In the genomic region with DNA sequence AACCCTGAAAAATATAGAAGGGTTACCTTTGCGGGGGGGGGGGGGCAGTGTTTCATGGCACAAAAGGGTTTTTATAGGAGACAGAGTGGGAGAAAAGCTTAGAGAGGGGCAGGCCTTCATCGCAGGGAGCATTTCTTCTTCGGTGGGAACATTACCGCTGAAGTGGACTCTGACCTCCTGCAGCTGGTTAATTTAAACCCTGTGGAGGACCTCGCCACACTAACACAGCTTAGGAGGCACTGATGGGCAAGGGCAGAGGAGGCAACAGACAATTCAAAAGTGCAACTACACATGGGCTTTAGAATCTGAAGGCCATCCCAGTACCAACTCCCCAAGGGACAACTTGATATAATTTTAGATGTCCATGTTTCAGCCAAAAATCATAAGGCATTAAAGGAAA, we compare ENCODE assay signal across 36 mouse cellular contexts. TPM values are rescaled to one million over a fixed set of nuclear protein-coding genes. Genes with fewer than 3 reads are reported as not detected.
DNase-seq lines count a peak whose midpoint lies in the region; ATAC-seq and TF ChIP-seq lines count a peak whose summit lies in the region.
"Had no signal": no experiment of that assay in that cellular context is flagged by ENCODE, and none has a peak within 500 bp of the region (broad histone marks: within the 10 kb centered on the region; RNA-seq: fewer than 3 reads in every experiment).

No protein-coding gene starts in this region.

- no peaks in the 10 kb centered on the region for H3K9me3 ChIP-seq in intestine, embryonic 15.5 days
- H3K9me3 ChIP-seq: embryonic facial prominence, embryonic 15.5 days; forebrain, embryonic 13.5 days; liver, embryonic 12.5 days; megakaryocyte, embryonic 14.5 days; midbrain, embryonic 12.5 days had no signal

- peak; percentile 36 for DNase-seq in heart, adult 11 months
- DNase-seq in heart, adult 9 months (ENCODE audit: low spot score in 2 of 2): no peak
- peak; percentile 60 to 63 for DNase-seq in kidney, adult 8-10 months
- peak; percentile 45 for DNase-seq in kidney, postnatal 10 days
- DNase-seq in spleen, adult 12 weeks (ENCODE audit: low spot score): no peak
- no peak for DNase-seq in gastrocnemius, adult 2 months
- DNase-seq in urinary bladder, postnatal 25 days (ENCODE audit: low spot score): no peak
- DNase-seq: adrenal gland, adult 2 months; adrenal gland, postnatal 36 days; cerebellum, adult 18-20 months; cerebellum, postnatal 10 days; gastrocnemius, postnatal 14 days; heart, adult 18-20 months; heart, postnatal 10 days; lung, adult 18-20 months; lung, postnatal 4 days; retina, postnatal 1 day; right cerebral cortex, postnatal 25 days; spleen, adult 18-20 months; thymus, postnatal 4 days had no signal

- no peak overlapping the region for H3K27ac ChIP-seq in intestine, embryonic 15.5 days
- no peak overlapping the region for H3K27ac ChIP-seq in gastrocnemius, adult 2 months
- H3K27ac ChIP-seq: embryonic facial prominence, embryonic 10.5 days; embryonic facial prominence, embryonic 15.5 days; forebrain, embryonic 13.5 days; heart, embryonic 13.5 days; layer of hippocampus, adult 2 months; left cerebral cortex, adult 2 months; limb, embryonic 13.5 days; liver, embryonic 12.5 days; midbrain, embryonic 12.5 days; neural tube, embryonic 13.5 days had no signal

- 35% methylated on average over 5 of the region's 5 CpGs for WGBS in intestine, embryonic 15.5 days

- no peak for TF ChIP-seq CTCF in gastrocnemius, adult 2 months (IDR thresholded peaks at IDR 0.05)

- H3K27me3 ChIP-seq in intestine, embryonic 15.5 days (replicated peaks): no peaks in the 10 kb centered on the region
- H3K27me3 ChIP-seq: CH12.LX; embryonic facial prominence, embryonic 15.5 days; forebrain, embryonic 13.5 days; heart, embryonic 13.5 days; limb, embryonic 13.5 days; liver, embryonic 12.5 days; midbrain, embryonic 12.5 days; neural tube, embryonic 13.5 days had no signal

- ATAC-seq in intestine, embryonic 15.5 days: peak; percentile 77; the same call in 1 of the 2 replicates
- ATAC-seq: activated CD4-positive, CD25-positive, alpha-beta regulatory T cell, adult 4 months; forebrain, embryonic 13.5 days; hindbrain, embryonic 16.5 days; liver, embryonic 12.5 days; lung, postnatal 0 days had no signal

- H3K36me3 ChIP-seq in intestine, embryonic 15.5 days: no peaks in the 10 kb centered on the region
- H3K36me3 ChIP-seq: embryonic facial prominence, embryonic 10.5 days; embryonic facial prominence, embryonic 15.5 days; heart, embryonic 13.5 days; limb, embryonic 13.5 days; liver, embryonic 12.5 days; midbrain, embryonic 12.5 days; neural tube, embryonic 13.5 days had no signal

- intact Hi-C loops in gastrocnemius, adult 2 months (cut with DNase I): no loop called here

- no peaks in the 10 kb centered on the region for H3K4me1 ChIP-seq in intestine, embryonic 15.5 days (replicated peaks)
- H3K4me1 ChIP-seq: embryonic facial prominence, embryonic 10.5 days; embryonic facial prominence, embryonic 15.5 days; forebrain, embryonic 13.5 days; heart, embryonic 13.5 days; limb, embryonic 13.5 days; liver, embryonic 12.5 days; midbrain, embryonic 12.5 days; neural tube, embryonic 13.5 days had no signal

- no peak overlapping the region for H3K4me3 ChIP-seq in intestine, embryonic 15.5 days (replicated peaks)
- H3K4me3 ChIP-seq in gastrocnemius, adult 2 months: no peak overlapping the region
- H3K4me3 ChIP-seq: embryonic facial prominence, embryonic 10.5 days; embryonic facial prominence, embryonic 15.5 days; forebrain, embryonic 13.5 days; heart, embryonic 13.5 days; layer of hippocampus, adult 2 months; left cerebral cortex, adult 2 months; limb, embryonic 13.5 days; liver, embryonic 12.5 days; megakaryocyte, embryonic 14.5 days; midbrain, embryonic 12.5 days; neural tube, embryonic 13.5 days had no signal

- no peak overlapping the region for H3K9ac ChIP-seq in intestine, embryonic 15.5 days
- H3K9ac ChIP-seq: embryonic facial prominence, embryonic 15.5 days; forebrain, embryonic 13.5 days; heart, embryonic 13.5 days; limb, embryonic 13.5 days; liver, embryonic 12.5 days; midbrain, embryonic 12.5 days; neural tube, embryonic 13.5 days had no signal

- H3K4me2 ChIP-seq in intestine, embryonic 15.5 days (replicated peaks): no peak overlapping the region
- H3K4me2 ChIP-seq: embryonic facial prominence, embryonic 15.5 days; forebrain, embryonic 13.5 days; heart, embryonic 13.5 days; limb, embryonic 13.5 days; liver, embryonic 12.5 days; midbrain, embryonic 12.5 days; neural tube, embryonic 13.5 days had no signal

RNA-seq across cellular contexts. Expression of a gene that starts 20.7 kb away (rescaled TPM):
- polyA plus RNA-seq in intestine, embryonic 15.5 days (2015; fragmentation: Nextera tagmentation; extraction: Ambion mirVana): 5.8 and 6.5 TPM in 2 replicates
- total RNA-seq in gastrocnemius, adult 2 months (2021): 10 to 100 TPM; 12.6 to 14.9 TPM

Comparison
In these comparisons a context has a peak if more than half of its experiments do, and no peak if none do; other contexts are left out.
1. DNase-seq: peak in heart, adult 11 months (single experiment), kidney, adult 8-10 months (2 of 2) and kidney, postnatal 10 days (single experiment); none in heart, adult 9 months (0 of 2), spleen, adult 12 weeks (single experiment), gastrocnemius, adult 2 months (single experiment) and urinary bladder, postnatal 25 days (single experiment).